Mouse (Mus musculus) intestine, embryonic 14.5 days (tissue): ENCODE measurements at regions not wholly inside any gene's neighbourhood (a gene's known extent, or its start where the extent isn't known, plus 50 kb on each side); places are given as distances from the start of the nearest gene placed in this dataset.
A peak's percentile ranks its signal among the peaks of the same experiment; 100 is the strongest.

Source experiments
- ATAC-seq: fragments of 200-750 bp; cut with Nextera tagmentation; replicated peaks from 2 replicates; pipeline ENCODE4 v1.8.0; 2017; ENCODE audit warnings: low read depth, moderate number of reproducible peaks, moderate TSS enrichment, moderate library complexity; ENCODE audit not compliant: low FRiP score, low TSS enrichment
- DNase-seq: peaks from one replicate; pipeline ENCODE4 v3.0.0-alpha.2; 2018; ENCODE audit warnings: low spot score
- H3K27ac ChIP-seq: fragments of 300-500 bp; sonication (generic); 2 replicates; pipeline ENCODE4 v1.5.1; 2014; ENCODE audit warnings: low read depth, mild to moderate bottlenecking, control low read depth
- H3K27me3 ChIP-seq: fragments of 300-500 bp; sonication (generic); replicated peaks from 2 replicates; pipeline ENCODE4 v1.6.1; 2014; ENCODE audit warnings: low read length, control low read depth; ENCODE audit not compliant: control insufficient read depth, insufficient read depth
- H3K36me3 ChIP-seq: fragments of 300-500 bp; sonication (generic); 2 replicates; pipeline ENCODE4 v1.6.1; 2014; ENCODE audit warnings: low read length, control low read depth; ENCODE audit not compliant: control insufficient read depth, insufficient read depth
- H3K4me1 ChIP-seq: fragments of 300-500 bp; sonication (generic); replicated peaks from 2 replicates; pipeline ENCODE4 v1.6.1; 2014; ENCODE audit warnings: low read length, control low read depth, mixed read lengths; ENCODE audit not compliant: control insufficient read depth, insufficient read depth
- H3K4me2 ChIP-seq: fragments of 300-500 bp; sonication (generic); 2 replicates; pipeline ENCODE4 v1.6.1; 2014; ENCODE audit warnings: low read length
- H3K4me3 ChIP-seq: fragments of 300-500 bp; sonication (generic); 2 replicates; pipeline ENCODE4 v1.5.1; 2014; ENCODE audit warnings: low read depth, low read length, control low read depth, mixed read lengths
- H3K9ac ChIP-seq: fragments of 300-500 bp; sonication (generic); 2 replicates; pipeline ENCODE4 v1.6.1; 2014; ENCODE audit warnings: mild to moderate bottlenecking, low read length
- H3K9me3 ChIP-seq: fragments of 300-500 bp; sonication (generic); 2 replicates; pipeline ENCODE4 v1.6.1; 2016; ENCODE audit warnings: low read length, control low read depth; ENCODE audit not compliant: control insufficient read depth
- WGBS: fragments of 180-500 bp; shearing (Covaris S2); extraction: QIAGEN DNeasy Blood & Tissue Kit; methylation state at CpG from one replicate; pipeline ENCODE4 v1.1.7; 2014; 5-methylcytosine and 5-hydroxymethylcytosine counted together

GRCm38 (mm10) chr1:102628061-102628460 lies 2140.3 kb upstream of the Cdh20 start:
- no peak overlapping the region for H3K9ac ChIP-seq
- H3K4me1 ChIP-seq, result no peaks in the 10 kb centered on the region
- H3K4me3 ChIP-seq, result no peak overlapping the region
- no peaks in the 10 kb centered on the region for H3K36me3 ChIP-seq
- no peak overlapping the region for H3K4me2 ChIP-seq
- DNase-seq (peak; percentile 87), ATAC-seq (peak; percentile 100)
- WGBS, result 79% methylated on average over 7 of the region's 7 CpGs
- H3K9me3 ChIP-seq, result no peaks in the 10 kb centered on the region
- H3K27me3 ChIP-seq, result no peaks in the 10 kb centered on the region
- H3K27ac ChIP-seq, result no peak overlapping the region

GRCm38 (mm10) chr1:102644379-102644778 lies 2123.9 kb upstream of the Cdh20 start:
- Histone ChIP-seq H3K9me3 (no peaks in the 10 kb centered on the region), H3K4me1 (no peaks in the 10 kb centered on the region)

GRCm38 (mm10) chr1:102687367-102688070 lies 2080.8 kb upstream of the Cdh20 start:
- H3K4me1 ChIP-seq, result no peaks in the 10 kb centered on the region
- 83% methylated on average over 2 of the region's 2 CpGs for WGBS
- no peak overlapping the region for H3K4me3 ChIP-seq
- no peak overlapping the region for H3K4me2 ChIP-seq
- no peak for DNase-seq
- H3K27me3 ChIP-seq, result no peaks in the 10 kb centered on the region
- H3K36me3 ChIP-seq, result no peaks in the 10 kb centered on the region
- no peak overlapping the region for H3K9ac ChIP-seq
- no peak overlapping the region for H3K27ac ChIP-seq
- H3K9me3 ChIP-seq, result no peaks in the 10 kb centered on the region
- no peak for ATAC-seq

More at GRCm38 (mm10) chr1:102644379-102644778, 2123.9 kb upstream of the Cdh20 start:
- Histone ChIP-seq H3K4me3 (no peak overlapping the region), H3K36me3 (no peaks in the 10 kb centered on the region), H3K9ac (no peak overlapping the region), H3K27me3 (no peaks in the 10 kb centered on the region), H3K27ac (no peak overlapping the region), H3K4me2 (no peak overlapping the region)
- DNase-seq (no peak), ATAC-seq (no peak)
- WGBS, result 63% methylated on average over 1 of the region's 1 CpGs

GRCm38 (mm10) chr1:102716459-102716858 lies 2051.9 kb upstream of the Cdh20 start:
- no peaks in the 10 kb centered on the region for H3K4me1 ChIP-seq
- no peak overlapping the region for H3K4me3 ChIP-seq
- H3K9me3 ChIP-seq, result no peaks in the 10 kb centered on the region
- no peak overlapping the region for H3K27ac ChIP-seq
- no peak overlapping the region for H3K4me2 ChIP-seq
- no peak overlapping the region for H3K9ac ChIP-seq
- H3K36me3 ChIP-seq, result no peaks in the 10 kb centered on the region
- no peaks in the 10 kb centered on the region for H3K27me3 ChIP-seq
- ATAC-seq, result no peak
- no peak for DNase-seq
- WGBS, result 89% methylated on average over 2 of the region's 2 CpGs

GRCm38 (mm10) chr1:102733991-102734390 lies 2034.3 kb upstream of the Cdh20 start:
- no peak overlapping the region for H3K27ac ChIP-seq
- ATAC-seq (no peak), DNase-seq (no peak)
- WGBS, result 95% methylated on average over 1 of the region's 1 CpGs
- H3K9ac ChIP-seq, result no peak overlapping the region
- H3K4me3 ChIP-seq, result no peak overlapping the region
- no peak overlapping the region for H3K4me2 ChIP-seq
- no peaks in the 10 kb centered on the region for H3K9me3 ChIP-seq
- no peaks in the 10 kb centered on the region for H3K27me3 ChIP-seq
- no peaks in the 10 kb centered on the region for H3K4me1 ChIP-seq
- H3K36me3 ChIP-seq, result no peaks in the 10 kb centered on the region

- H3K9ac ChIP-seq, result no peak overlapping the region
- no peak overlapping the region for H3K27ac ChIP-seq
- no peaks in the 10 kb centered on the region for H3K27me3 ChIP-seq
- 59% methylated on average over 3 of the region's 3 CpGs for WGBS
- H3K36me3 ChIP-seq, result no peaks in the 10 kb centered on the region
- H3K9me3 ChIP-seq, result no peaks in the 10 kb centered on the region
- DNase-seq (no peak), ATAC-seq (no peak)
- H3K4me3 ChIP-seq, result no peak overlapping the region
- H3K4me2 ChIP-seq, result no peak overlapping the region
- no peaks in the 10 kb centered on the region for H3K4me1 ChIP-seq
These were observed 2032.9 kb upstream of the Cdh20 start for GRCm38 (mm10) chr1:102735392-102735791.

GRCm38 (mm10) chr1:102757941-102758340 lies 2010.4 kb upstream of the Cdh20 start:
- H3K9ac ChIP-seq, result no peak overlapping the region

More at GRCm38 (mm10) chr1:102757941-102758340, 2010.4 kb upstream of the Cdh20 start:
- Histone ChIP-seq H3K4me2 (no peak overlapping the region), H3K4me3 (no peak overlapping the region), H3K4me1 (no peaks in the 10 kb centered on the region), H3K27me3 (no peaks in the 10 kb centered on the region), H3K36me3 (no peaks in the 10 kb centered on the region), H3K9me3 (no peaks in the 10 kb centered on the region), H3K27ac (no peak overlapping the region)
- ATAC-seq (no peak), DNase-seq (no peak)
- WGBS, result 92% methylated on average over 1 of the region's 1 CpGs
